Mouse (Mus musculus): ENCODE results near the gene Hdhd5.

DNA sequence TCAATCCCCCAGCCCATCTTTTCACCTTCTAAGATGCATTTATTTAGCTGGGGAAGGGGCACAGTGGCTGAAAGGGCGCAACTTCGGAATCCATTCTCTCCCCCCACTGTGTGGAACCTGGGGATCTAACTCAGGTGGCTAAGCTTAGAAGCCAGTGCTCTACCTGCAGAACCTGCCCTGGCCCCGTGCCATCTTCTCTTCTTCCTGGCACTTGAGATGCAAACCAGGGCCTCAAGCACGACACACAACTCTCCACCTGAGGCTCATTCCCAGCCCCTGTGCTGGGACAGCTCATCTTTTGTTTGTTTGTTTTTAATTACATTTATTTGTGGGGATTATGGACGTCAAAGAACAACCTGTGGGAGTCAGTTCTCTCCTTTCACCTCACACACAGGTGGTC lies 11.5 kb downstream of the Hdhd5 start:
- TF ChIP-seq CTCF (IDR thresholded peaks at IDR 0.05; ENCODE audit: low read depth, low read length) (no peak), POLR2A (IDR thresholded peaks at IDR 0.05; ENCODE audit: borderline replicate concordance, low read depth, low read length) (no peak)
